Mouse (Mus musculus) hindbrain, embryonic 13.5 days (tissue): ENCODE results near the gene Zer1. TPM values are rescaled to one million over a fixed set of nuclear protein-coding genes. Genes with fewer than 3 reads are reported as not detected.

Experiments used
- ATAC-seq: fragments of 200-750 bp; cut with Nextera tagmentation; 2 replicates; pipeline ENCODE4 v1.8.0; 2017; ENCODE audit warnings: moderate TSS enrichment; ENCODE audit not compliant: low FRiP score
- H3K27ac ChIP-seq: fragments of 300-500 bp; sonication (generic); 2 replicates; pipeline ENCODE4 v1.5.1; 2015; ENCODE audit warnings: inconsistent platforms, mild to moderate bottlenecking, moderate library complexity
- H3K27me3 ChIP-seq: fragments of 300-500 bp; sonication (generic); 2 replicates; pipeline ENCODE4 v1.6.1; 2015; ENCODE audit warnings: mild to moderate bottlenecking, inconsistent platforms
- H3K36me3 ChIP-seq: fragments of 300-500 bp; sonication (generic); 2 replicates; pipeline ENCODE4 v1.6.1; 2015; ENCODE audit warnings: mild to moderate bottlenecking, inconsistent platforms
- H3K4me1 ChIP-seq: fragments of 300-500 bp; sonication (generic); replicated peaks from 2 replicates; pipeline ENCODE4 v1.6.1; 2015; ENCODE audit warnings: inconsistent platforms
- H3K4me2 ChIP-seq: fragments of 300-500 bp; sonication (generic); 2 replicates; pipeline ENCODE4 v1.6.1; 2015; ENCODE audit warnings: inconsistent platforms, mild to moderate bottlenecking, moderate library complexity
- H3K4me3 ChIP-seq: fragments of 300-500 bp; sonication (generic); 2 replicates; pipeline ENCODE4 v1.5.1; 2015; ENCODE audit warnings: mild to moderate bottlenecking, inconsistent platforms
- H3K9ac ChIP-seq: fragments of 300-500 bp; sonication (generic); 2 replicates; pipeline ENCODE4 v1.6.1; 2015; ENCODE audit warnings: mild to moderate bottlenecking, inconsistent platforms
- H3K9me3 ChIP-seq: fragments of 300-500 bp; sonication (generic); 2 replicates; pipeline ENCODE4 v1.6.1; 2016; ENCODE audit warnings: inconsistent platforms
- WGBS: fragments of 180-500 bp; shearing (Covaris S2); methylation state at CpG from one replicate; pipeline ENCODE4 v1.1.7; 2015; 5-methylcytosine and 5-hydroxymethylcytosine counted together
- polyA plus RNA-seq: library from polyadenylated mRNA; unstranded; fragments of >200 nt; fragmentation: Nextera tagmentation; extraction: Ambion mirVana; gene quantifications from 2 replicates; pipeline ENCODE4 v1.2.1, GENCODE M21; 2015

Zer1 gene
- polyA plus RNA-seq, 1 experiment from 2014 or later: 14.1 TPM

DNA sequence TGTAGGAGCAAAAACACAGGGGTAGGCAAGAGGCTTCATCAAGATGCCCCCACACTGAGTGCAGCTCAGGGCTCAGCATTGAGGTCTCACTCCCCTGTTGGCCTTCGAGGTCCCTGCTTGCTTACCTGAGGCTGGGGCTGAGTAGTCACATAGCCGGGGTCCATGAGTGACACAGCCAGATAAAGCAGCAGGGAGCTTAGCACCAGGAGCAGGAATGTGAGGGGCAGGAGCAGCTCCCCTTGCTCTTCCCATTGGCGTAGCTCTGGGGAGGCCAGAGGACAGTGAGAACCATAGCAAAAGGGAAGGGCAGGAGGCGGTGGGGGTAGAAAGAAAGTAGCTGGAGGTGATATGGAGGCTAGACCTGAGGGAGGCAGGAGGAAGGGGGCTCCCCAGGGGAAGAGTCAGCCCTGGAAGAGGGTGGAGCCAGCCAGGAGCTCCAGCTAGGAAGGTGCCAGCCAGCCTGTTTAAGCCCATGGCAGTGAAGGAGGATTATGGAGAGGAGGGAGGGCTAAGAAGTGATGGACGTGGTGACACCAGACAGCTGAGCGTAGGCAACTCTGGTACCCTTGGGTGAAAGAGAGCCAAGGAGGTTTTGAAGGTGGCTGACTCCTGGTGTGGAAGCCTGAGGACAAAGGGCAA is 32.0 kb downstream of the Zer1 start:
- Histone ChIP-seq H3K4me2 (peak overlapping the region; percentile 82), H3K9ac (peak overlapping the region; percentile 71; the same call in 1 of the 2 replicates), H3K4me3 (peak overlapping the region; percentile 60), H3K27ac (no peak overlapping the region; the same call in 1 of the 2 replicates), H3K9me3 (no peaks in the 10 kb centered on the region), H3K36me3 (peaks cover 37% of the 10 kb centered on the region), H3K4me1 (peaks cover 22% of the 10 kb centered on the region), H3K27me3 (no peaks in the 10 kb centered on the region)
- WGBS: 60% methylated on average over 6 of the region's 6 CpGs
- no peak for ATAC-seq

DNA sequence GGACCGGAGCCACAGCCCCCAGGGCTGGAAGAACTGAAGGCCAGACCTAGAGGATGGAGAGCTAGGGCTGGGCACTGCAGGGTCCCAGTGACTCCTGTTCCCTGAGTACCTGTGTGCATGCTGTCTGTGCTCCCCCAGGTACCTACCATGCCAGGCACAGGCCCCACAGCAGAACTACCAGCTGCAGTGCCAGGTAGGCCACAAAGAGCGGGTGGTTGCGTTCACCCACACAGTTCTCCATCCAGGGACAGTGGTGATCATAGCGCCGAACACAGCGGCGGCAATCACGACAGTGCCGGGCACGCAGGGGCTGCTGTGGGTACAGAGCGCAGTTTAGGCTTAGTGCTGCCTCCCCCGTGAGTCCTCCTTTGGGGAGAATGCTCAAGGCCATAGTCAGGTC is 32.9 kb downstream of the Zer1 start:
- 94% methylated on average over 12 of the region's 12 CpGs for WGBS
- H3K36me3 ChIP-seq: peaks cover 28% of the 10 kb centered on the region
- H3K9me3 ChIP-seq: no peaks in the 10 kb centered on the region
- no peak overlapping the region for H3K4me2 ChIP-seq
- no peak overlapping the region for H3K9ac ChIP-seq
- ATAC-seq: no peak
- H3K27ac ChIP-seq: no peak overlapping the region
- H3K27me3 ChIP-seq: no peaks in the 10 kb centered on the region
- H3K4me1 ChIP-seq: peaks cover 22% of the 10 kb centered on the region
- H3K4me3 ChIP-seq: no peak overlapping the region

DNA sequence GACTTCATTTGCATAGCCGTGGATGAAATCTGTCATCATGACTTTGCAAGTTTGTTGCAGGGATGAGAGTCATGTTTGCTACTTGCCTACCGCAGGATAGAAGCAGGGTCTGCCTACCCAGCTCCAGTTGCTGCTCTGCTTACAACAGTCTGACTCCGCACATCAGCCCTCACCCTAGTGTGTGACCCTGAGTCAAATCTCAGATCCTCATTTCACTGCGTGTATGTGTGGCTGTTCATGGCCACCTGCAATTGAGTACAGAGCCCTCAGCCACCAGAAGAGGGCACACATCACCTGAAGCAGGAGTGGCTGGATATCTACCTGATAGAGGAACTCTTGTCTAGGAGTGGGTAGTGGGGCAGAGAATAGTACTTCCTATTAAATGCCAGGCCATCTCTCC is 37.1 kb downstream of the Zer1 start:
- H3K36me3 ChIP-seq: peaks cover 19% of the 10 kb centered on the region
- H3K27me3 ChIP-seq: no peaks in the 10 kb centered on the region
- 92% methylated on average over 4 of the region's 4 CpGs for WGBS
- no peak overlapping the region for H3K4me3 ChIP-seq
- no peak for ATAC-seq
- H3K4me2 ChIP-seq: no peak overlapping the region
- H3K27ac ChIP-seq: no peak overlapping the region
- H3K4me1 ChIP-seq: peaks cover 7% of the 10 kb centered on the region
- H3K9me3 ChIP-seq: no peaks in the 10 kb centered on the region
- H3K9ac ChIP-seq: no peak overlapping the region

DNA sequence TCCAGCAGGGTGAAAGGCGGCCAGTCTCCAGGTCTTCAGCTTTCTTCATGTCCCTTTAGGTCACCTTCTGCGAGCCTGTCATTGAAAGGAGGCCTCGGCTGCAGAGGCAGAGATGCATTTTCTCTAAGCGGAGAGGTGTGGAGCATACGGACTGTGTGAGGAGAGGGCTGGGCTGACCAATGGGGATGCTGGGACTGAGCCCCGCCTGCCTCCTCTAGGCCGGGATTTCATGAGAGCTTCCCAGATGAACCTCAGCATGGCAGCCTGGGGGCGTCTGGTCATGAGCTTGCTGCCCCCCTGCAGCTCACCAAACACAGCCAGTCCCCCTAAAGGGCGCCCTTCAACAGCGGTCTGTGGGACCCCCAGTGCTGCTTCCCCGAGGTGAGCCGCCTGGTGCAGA is 39.8 kb downstream of the Zer1 start:
- H3K4me2 ChIP-seq: peak overlapping the region; percentile 44
- peaks cover 7% of the 10 kb centered on the region for H3K4me1 ChIP-seq
- H3K4me3 ChIP-seq: peak overlapping the region; percentile 20
- no peaks in the 10 kb centered on the region for H3K27me3 ChIP-seq
- no peak overlapping the region for H3K9ac ChIP-seq
- peak; percentile 71; the same call in 1 of the 2 replicates for ATAC-seq
- WGBS: 11% methylated on average over 12 of the region's 12 CpGs
- H3K9me3 ChIP-seq: no peaks in the 10 kb centered on the region
- no peak overlapping the region for H3K27ac ChIP-seq
- no peaks in the 10 kb centered on the region for H3K36me3 ChIP-seq

DNA sequence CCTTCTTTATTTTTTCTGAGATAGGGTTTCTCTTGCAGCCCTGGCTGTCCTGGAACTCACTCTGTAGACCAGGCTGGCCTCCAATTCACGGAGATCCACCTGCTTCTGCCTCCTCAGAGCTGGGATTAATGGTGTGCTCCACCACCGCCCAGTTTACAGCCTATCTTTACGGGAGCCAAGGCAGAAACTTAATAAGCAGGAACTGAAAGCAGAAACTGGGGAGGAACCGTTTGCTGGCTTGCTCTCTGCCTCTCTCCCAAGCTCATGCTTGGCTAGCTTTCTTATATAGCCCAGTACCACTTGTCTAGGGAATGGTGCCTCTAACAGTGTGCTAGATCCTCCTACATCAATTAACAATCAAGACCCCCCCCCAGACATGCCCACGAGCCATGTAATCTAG is 40.3 kb downstream of the Zer1 start:
- Histone ChIP-seq H3K9me3 (no peaks in the 10 kb centered on the region), H3K36me3 (no peaks in the 10 kb centered on the region), H3K27ac (no peak overlapping the region), H3K4me1 (peaks cover 7% of the 10 kb centered on the region), H3K4me2 (peak overlapping the region; percentile 44), H3K4me3 (no peak overlapping the region), H3K27me3 (no peaks in the 10 kb centered on the region), H3K9ac (no peak overlapping the region)
- 62% methylated on average over 5 of the region's 5 CpGs for WGBS
- ATAC-seq: no peak

DNA sequence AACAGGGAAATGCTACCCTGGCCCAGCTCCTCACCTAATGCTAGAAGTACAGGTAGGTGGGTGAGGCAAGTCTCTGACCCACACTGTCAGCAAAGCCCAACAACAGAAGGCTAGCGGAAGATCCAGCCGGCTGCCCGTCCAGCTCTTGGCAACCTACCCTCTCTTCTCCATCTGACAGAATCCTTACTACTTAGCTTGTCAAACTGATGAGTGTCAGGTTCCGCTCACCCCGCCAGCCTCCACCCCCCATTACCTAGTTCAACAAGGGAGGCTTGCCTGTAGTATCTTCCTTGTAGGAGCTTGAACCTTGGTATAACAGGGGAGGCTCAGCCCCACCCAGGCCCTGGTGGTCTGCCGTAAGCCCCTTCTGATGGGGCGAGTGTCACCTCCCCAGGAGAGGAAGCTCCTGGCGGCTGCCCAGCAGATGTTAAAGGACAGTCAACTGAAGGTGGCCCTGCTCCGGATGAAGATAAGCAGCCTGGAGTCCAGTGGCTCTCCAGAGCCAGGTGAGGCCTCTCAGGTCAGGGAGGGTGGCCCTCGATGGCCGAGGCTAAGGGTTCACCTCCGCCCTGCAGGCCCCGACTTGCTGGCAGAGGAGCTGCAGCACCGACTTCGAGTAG is 44.1 kb downstream of the Zer1 start:
- H3K27ac ChIP-seq: no peak overlapping the region
- no peaks in the 10 kb centered on the region for H3K27me3 ChIP-seq
- H3K9me3 ChIP-seq: no peaks in the 10 kb centered on the region
- no peak for ATAC-seq
- H3K36me3 ChIP-seq: no peaks in the 10 kb centered on the region
- peaks cover 20% of the 10 kb centered on the region for H3K4me1 ChIP-seq
- H3K4me2 ChIP-seq: no peak overlapping the region
- no peak overlapping the region for H3K4me3 ChIP-seq
- H3K9ac ChIP-seq: 0 out of 2 replicates have a peak overlapping the region, but pooled peaks have one; percentile 3
- 89% methylated on average over 15 of the region's 15 CpGs for WGBS

DNA sequence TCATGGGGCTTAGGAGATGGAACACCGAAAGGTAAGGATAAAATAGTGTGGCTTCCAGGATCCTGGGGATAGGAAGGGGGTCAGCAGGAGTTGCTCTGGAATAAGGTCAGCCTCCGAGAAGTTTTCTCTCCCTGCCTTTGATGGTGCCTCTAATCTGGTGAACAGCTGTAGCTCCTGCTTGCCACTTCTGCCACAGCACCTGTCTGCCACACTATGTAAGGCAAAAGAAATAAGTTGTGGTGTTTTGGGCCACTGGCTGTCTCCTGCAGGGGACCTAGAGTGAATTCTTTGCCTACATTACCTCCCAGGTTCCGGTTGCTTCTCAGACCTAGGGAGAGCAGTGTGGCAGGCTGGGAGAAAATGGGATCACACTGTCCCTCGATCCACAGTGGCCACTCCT is 45.6 kb downstream of the Zer1 start:
- ATAC-seq: no peak
- Histone ChIP-seq H3K36me3 (peaks cover 2% of the 10 kb centered on the region; the same call in 1 of the 2 replicates), H3K4me2 (no peak overlapping the region), H3K27me3 (no peaks in the 10 kb centered on the region), H3K27ac (no peak overlapping the region), H3K4me3 (no peak overlapping the region), H3K9me3 (no peaks in the 10 kb centered on the region), H3K4me1 (peaks cover 13% of the 10 kb centered on the region), H3K9ac (no peak overlapping the region)
- 79% methylated on average over 4 of the region's 4 CpGs for WGBS

DNA sequence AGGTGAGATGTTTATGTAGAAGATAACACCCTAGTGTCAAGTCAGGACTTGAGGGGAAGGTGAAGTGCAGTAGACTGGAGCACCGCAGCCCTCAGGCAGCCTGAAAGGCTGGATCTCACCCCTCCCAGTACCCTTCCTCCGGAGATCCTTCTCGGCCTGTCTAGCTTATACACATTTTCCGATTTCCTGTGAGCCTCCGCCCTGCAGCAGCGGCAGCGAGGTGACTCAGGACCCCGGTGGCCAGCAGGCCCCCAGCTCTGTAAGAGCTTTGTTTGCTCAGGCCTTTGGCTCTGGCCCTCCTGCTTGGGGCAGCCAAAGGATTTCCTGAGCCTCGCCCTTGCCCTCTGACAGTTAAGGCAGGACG is 46.1 kb downstream of the Zer1 start:
- Histone ChIP-seq H3K4me2 (peak overlapping the region; percentile 82), H3K4me1 (peaks cover 13% of the 10 kb centered on the region), H3K27ac (no peak overlapping the region), H3K9me3 (no peaks in the 10 kb centered on the region), H3K4me3 (peak overlapping the region; percentile 45; the same call in 1 of the 2 replicates), H3K36me3 (peaks cover 6% of the 10 kb centered on the region; the same call in 1 of the 2 replicates), H3K27me3 (no peaks in the 10 kb centered on the region), H3K9ac (no peak overlapping the region)
- ATAC-seq: no peak
- 32% methylated on average over 10 of the region's 10 CpGs for WGBS

DNA sequence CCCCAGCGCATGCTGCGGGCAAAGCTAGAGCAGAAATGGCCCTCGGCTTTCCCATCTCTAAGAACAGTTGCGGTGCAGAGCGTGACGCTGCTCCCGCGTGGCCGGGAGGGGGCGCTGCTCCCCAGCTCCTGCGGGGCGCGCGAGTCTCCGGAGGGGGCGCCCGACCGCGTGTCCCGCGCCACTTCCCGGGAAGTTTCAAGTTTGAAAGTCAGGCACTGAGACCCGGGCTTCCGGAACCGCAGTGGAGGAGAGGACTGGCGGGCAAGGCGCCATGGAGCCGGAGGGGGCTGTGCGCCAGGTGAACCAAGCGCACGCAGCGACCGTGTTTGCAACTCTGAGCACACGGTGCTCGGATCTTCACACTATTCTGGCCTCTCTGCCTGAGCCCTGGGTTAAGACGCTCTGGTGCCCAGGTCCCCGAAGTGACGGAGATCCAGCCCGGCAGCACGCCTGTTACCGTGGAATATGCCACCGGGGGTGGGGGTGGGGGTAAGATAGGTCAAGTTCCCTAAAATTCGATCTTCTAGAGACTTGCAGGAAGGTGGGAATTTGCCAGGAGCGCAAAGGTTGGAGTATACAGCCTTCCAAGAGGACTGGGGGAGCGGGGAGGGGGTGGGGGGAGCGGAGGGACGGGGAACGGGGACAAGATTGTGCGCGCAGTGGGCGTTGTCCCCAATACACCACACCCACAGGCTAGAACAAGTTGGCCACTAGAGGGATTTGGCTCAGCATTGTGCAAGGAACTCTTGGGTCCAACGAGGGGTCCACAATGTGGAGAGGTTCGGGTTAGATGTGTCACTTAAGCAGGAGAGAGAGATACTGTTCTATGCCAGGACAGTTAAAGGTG is 46.7 kb downstream of the Zer1 start, which contains the start of gene Pkn3:
Gene Pkn3, plus strand, starts transcription at position 183 of the 847 bp plus-strand sequence.
- H3K4me2 ChIP-seq: peak within 1 kb of the TSS; percentile 82
- peaks cover 12% of the 10 kb centered on the region for H3K36me3 ChIP-seq
- H3K9ac ChIP-seq: peak within 1 kb of the TSS; percentile 53
- ATAC-seq: peak; percentile 70
- H3K4me1 ChIP-seq: peaks cover 13% of the 10 kb centered on the region
- no peaks in the 10 kb centered on the region for H3K27me3 ChIP-seq
- 0 out of 2 replicates have a peak within 1 kb of the TSS, but pooled peaks have one; percentile 6 for H3K27ac ChIP-seq
- WGBS: 1% methylated on average over 52 of the region's 53 CpGs
- H3K9me3 ChIP-seq: no peaks in the 10 kb centered on the region
- peak within 1 kb of the TSS; percentile 45 for H3K4me3 ChIP-seq

DNA sequence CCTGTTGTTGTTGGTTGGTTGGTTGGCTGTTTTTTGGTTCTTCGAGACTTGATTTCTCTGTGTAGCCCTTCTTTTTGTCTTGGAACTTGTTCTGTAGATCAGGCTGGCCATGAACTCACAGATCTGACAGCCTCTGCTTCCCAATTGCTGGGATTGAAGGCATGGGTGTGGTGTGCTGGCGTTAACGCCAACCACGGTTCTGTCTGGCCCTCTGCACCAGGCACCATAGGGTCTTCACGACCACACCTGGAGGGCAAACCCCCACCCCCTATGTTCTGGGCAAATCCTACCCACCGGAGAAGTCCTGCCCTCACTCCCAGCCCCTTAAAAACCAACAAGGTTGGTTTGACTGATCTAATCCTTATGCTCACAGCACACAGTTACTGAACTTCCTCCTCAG is 47.4 kb downstream of the Zer1 start:
- H3K9me3 ChIP-seq: no peaks in the 10 kb centered on the region
- peak overlapping the region; percentile 82 for H3K4me2 ChIP-seq
- WGBS: 73% methylated on average over 6 of the region's 6 CpGs
- peak overlapping the region; percentile 45; the same call in 1 of the 2 replicates for H3K4me3 ChIP-seq
- peaks cover 17% of the 10 kb centered on the region for H3K36me3 ChIP-seq
- ATAC-seq: peak; percentile 35; the same call in 1 of the 2 replicates
- H3K9ac ChIP-seq: peak overlapping the region; percentile 53
- H3K27ac ChIP-seq: no peak overlapping the region
- peaks cover 13% of the 10 kb centered on the region for H3K4me1 ChIP-seq
- no peaks in the 10 kb centered on the region for H3K27me3 ChIP-seq

DNA sequence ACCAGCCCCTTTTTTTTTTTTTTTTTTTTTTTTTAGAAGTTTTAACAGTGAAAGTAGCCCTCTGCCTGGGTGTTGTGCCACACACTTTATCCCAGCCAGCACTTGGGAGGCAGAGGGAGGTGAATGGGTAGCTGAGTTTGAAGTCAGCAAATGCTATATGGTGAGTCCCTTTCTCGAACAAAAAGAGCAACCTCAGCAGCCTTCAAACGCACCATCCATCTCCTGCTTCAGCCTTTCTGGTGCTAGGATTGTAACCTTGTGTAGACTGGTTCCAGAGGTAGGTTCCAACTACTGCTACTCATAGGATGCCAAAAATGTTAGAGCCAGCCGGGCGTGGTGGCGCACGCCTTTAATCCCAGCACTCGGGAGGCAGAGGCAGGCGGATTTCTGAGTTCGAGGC is 47.9 kb downstream of the Zer1 start:
- ATAC-seq: no peak
- Histone ChIP-seq H3K27me3 (no peaks in the 10 kb centered on the region), H3K4me3 (no peak overlapping the region), H3K9ac (no peak overlapping the region), H3K4me2 (no peak overlapping the region), H3K4me1 (peaks cover 13% of the 10 kb centered on the region), H3K9me3 (no peaks in the 10 kb centered on the region), H3K36me3 (peaks cover 20% of the 10 kb centered on the region), H3K27ac (no peak overlapping the region)
- 92% methylated on average over 9 of the region's 9 CpGs for WGBS

DNA sequence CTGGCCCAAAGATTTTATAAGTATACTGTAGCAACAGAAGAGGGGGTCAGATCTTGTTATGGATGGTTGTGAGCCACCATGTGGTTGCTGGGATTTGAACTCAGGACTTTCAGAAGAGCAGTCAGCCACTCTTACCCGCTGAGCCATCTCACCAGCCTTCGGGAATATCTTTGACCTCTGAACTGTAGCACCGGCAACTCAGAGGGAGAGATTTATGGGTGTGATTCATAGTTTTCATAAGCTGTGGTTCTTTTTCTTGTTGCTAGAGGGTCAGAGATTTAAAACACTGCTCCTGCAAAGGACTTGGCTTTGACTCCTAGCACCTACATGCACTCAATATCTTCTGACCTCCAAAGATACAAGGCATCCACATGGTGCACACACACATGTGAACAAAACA is 48.8 kb downstream of the Zer1 start:
- peaks cover 21% of the 10 kb centered on the region for H3K36me3 ChIP-seq
- H3K27ac ChIP-seq: no peak overlapping the region
- no peak overlapping the region for H3K9ac ChIP-seq
- WGBS: 89% methylated on average over 3 of the region's 3 CpGs
- H3K9me3 ChIP-seq: no peaks in the 10 kb centered on the region
- H3K4me2 ChIP-seq: no peak overlapping the region
- no peaks in the 10 kb centered on the region for H3K27me3 ChIP-seq
- H3K4me1 ChIP-seq: peaks cover 13% of the 10 kb centered on the region
- ATAC-seq: no peak
- H3K4me3 ChIP-seq: no peak overlapping the region
